Mouse (Mus musculus) midbrain, postnatal 0 days (tissue): ENCODE measurements around the gene Nat8f1. TPM values are rescaled to one million over a fixed set of nuclear protein-coding genes. Genes with fewer than 3 reads are reported as not detected.
A peak's percentile ranks its signal among the peaks of the same experiment; 100 is the strongest.
"Not testable (repeated sequence)": the region's sequence is repeated elsewhere in the genome, so short reads cannot be mapped to it uniquely, and the experiment has no call there.

Source experiments
- ATAC-seq: fragments of 200-750 bp; cut with Nextera tagmentation; 2 replicates; pipeline ENCODE4 v1.8.0; 2017; ENCODE audit warnings: moderate number of reproducible peaks, mild to moderate bottlenecking, moderate TSS enrichment, moderate library complexity; ENCODE audit not compliant: low FRiP score
- DNase-seq: peaks from one replicate; pipeline ENCODE4 v3.0.0-alpha.2; 2015; ENCODE audit warnings: low spot score
- H3K27ac ChIP-seq: fragments of 300-500 bp; sonication (generic); 2 replicates; pipeline ENCODE4 v1.5.1; 2014; ENCODE audit warnings: low read depth, mild to moderate bottlenecking, low read length, mixed read lengths
- H3K27me3 ChIP-seq: fragments of 300-500 bp; sonication (generic); 2 replicates; pipeline ENCODE4 v1.6.1; 2014; ENCODE audit warnings: low read length, control low read depth, mixed read lengths; ENCODE audit not compliant: insufficient read depth
- H3K36me3 ChIP-seq: fragments of 300-500 bp; sonication (generic); 2 replicates; pipeline ENCODE4 v1.6.1; 2014; ENCODE audit warnings: low read length, control low read depth, mixed read lengths; ENCODE audit not compliant: insufficient read depth
- H3K4me1 ChIP-seq: fragments of 300-500 bp; sonication (generic); 2 replicates; pipeline ENCODE4 v1.6.1; 2014; ENCODE audit warnings: mild to moderate bottlenecking, control low read depth, antibody characterized with exemption, low read length, mixed read lengths; ENCODE audit not compliant: insufficient read depth
- H3K4me2 ChIP-seq: fragments of 300-500 bp; sonication (generic); 2 replicates; pipeline ENCODE4 v1.6.1; 2014; ENCODE audit warnings: low read depth, mild to moderate bottlenecking, low read length, mixed read lengths; ENCODE audit not compliant: poor library complexity, severe bottlenecking
- H3K4me3 ChIP-seq: fragments of 300-500 bp; sonication (generic); 2 replicates; pipeline ENCODE4 v1.5.1; 2014; ENCODE audit warnings: low read depth, mild to moderate bottlenecking, low read length, moderate library complexity
- H3K9ac ChIP-seq: fragments of 300-500 bp; sonication (generic); replicated peaks from 2 replicates; pipeline ENCODE4 v1.6.1; 2014; ENCODE audit warnings: mild to moderate bottlenecking, low read length, moderate library complexity, mixed read lengths; ENCODE audit not compliant: poor library complexity, severe bottlenecking
- H3K9me3 ChIP-seq: fragments of 300-500 bp; sonication (generic); 2 replicates; pipeline ENCODE4 v1.6.1; 2016; ENCODE audit warnings: low read length, control low read depth
- CTCF ChIP-seq: IDR thresholded peaks from 2 replicates; pipeline ENCODE4 v1.5.1; 2016; ENCODE audit warnings: antibody characterized with exemption, mild to moderate bottlenecking
- WGBS: fragments of 180-500 bp; shearing (Covaris S2); extraction: QIAGEN DNeasy Blood & Tissue Kit; methylation state at CpG from one replicate; pipeline ENCODE4 v1.1.7; 2014; 5-methylcytosine and 5-hydroxymethylcytosine counted together
- polyA plus RNA-seq: library from polyadenylated mRNA; unstranded; fragments of >200 nt; fragmentation: Nextera tagmentation; extraction: Ambion mirVana; gene quantifications from 2 replicates; pipeline ENCODE4 v1.2.1, GENCODE M21; 2015
- total RNA-seq: library from RNA; depleted of rRNA; stranded (reverse); fragments of >200 nt; gene quantifications from 2 replicates; pipeline ENCODE4 v1.2.3, GENCODE M21; 2014

Gene Nat8f1
- total and polyA plus RNA-seq, 2 experiments from 2014 or later, result 11.2 to 19.9 TPM

- TF ChIP-seq CTCF, result no peak
- H3K9me3 ChIP-seq, result no peaks in the 10 kb centered on the region
- no peak overlapping the region for H3K9ac ChIP-seq
- DNase-seq (no peak), ATAC-seq (no peak)
- no peak overlapping the region for H3K4me3 ChIP-seq
- no peaks in the 10 kb centered on the region for H3K4me1 ChIP-seq
- H3K36me3 ChIP-seq, result no peaks in the 10 kb centered on the region
- 98% methylated on average over 2 of the region's 2 CpGs for WGBS
- no peak overlapping the region for H3K27ac ChIP-seq
- no peak overlapping the region for H3K4me2 ChIP-seq
- H3K27me3 ChIP-seq, result no peaks in the 10 kb centered on the region
Observed at GRCm38 (mm10) chr6:85902303-85902702, 13.2 kb downstream of the Nat8f1 start.

GRCm38 (mm10) chr6:85898596-85899475 lies 16.7 kb downstream of the Nat8f1 start:
- H3K36me3 ChIP-seq, H3K27me3 ChIP-seq, H3K4me1 ChIP-seq, H3K4me2 ChIP-seq, H3K4me3 ChIP-seq, H3K9ac ChIP-seq, H3K27ac ChIP-seq, ATAC-seq, H3K9me3 ChIP-seq: not testable (repeated sequence)
- peak; percentile 1 for DNase-seq
- WGBS, result 80% methylated on average over 6 of the region's 8 CpGs

- not testable (repeated sequence) for H3K4me3 ChIP-seq, H3K4me2 ChIP-seq, H3K36me3 ChIP-seq, H3K9ac ChIP-seq, DNase-seq, ATAC-seq, H3K4me1 ChIP-seq, H3K27me3 ChIP-seq, H3K27ac ChIP-seq, H3K9me3 ChIP-seq
- TF ChIP-seq CTCF, result peak; percentile 55
- WGBS, result 76% methylated on average over 25 of the region's 25 CpGs
Observed at GRCm38 (mm10) chr6:85895061-85895648, 20.3 kb downstream of the Nat8f1 start.

GRCm38 (mm10) chr6:85888961-85889360 lies 26.5 kb downstream of the Nat8f1 start:
- no peaks in the 10 kb centered on the region for H3K27me3 ChIP-seq
- no peaks in the 10 kb centered on the region; the same call in 1 of the 2 replicates for H3K9me3 ChIP-seq
- no peak for ATAC-seq

GRCm38 (mm10) chr6:85884311-85884710 lies 31.2 kb downstream of the Nat8f1 start:
- DNase-seq, result no peak
- ATAC-seq, result no peak
- no peak for TF ChIP-seq CTCF

More at GRCm38 (mm10) chr6:85888961-85889360, 26.5 kb downstream of the Nat8f1 start:
- TF ChIP-seq CTCF, result no peak
- DNase-seq, result no peak
- no peak overlapping the region for H3K9ac ChIP-seq
- H3K4me3 ChIP-seq, result no peak overlapping the region
- no peak overlapping the region for H3K4me2 ChIP-seq
- WGBS, result 86% methylated on average over 2 of the region's 2 CpGs
- H3K36me3 ChIP-seq, result no peaks in the 10 kb centered on the region
- H3K27ac ChIP-seq, result no peak overlapping the region
- H3K4me1 ChIP-seq, result no peaks in the 10 kb centered on the region

GRCm38 (mm10) chr6:85883246-85883645 lies 32.2 kb downstream of the Nat8f1 start:
- not testable (repeated sequence) for ATAC-seq, DNase-seq, H3K27me3 ChIP-seq, H3K4me2 ChIP-seq, H3K36me3 ChIP-seq, H3K27ac ChIP-seq, H3K9ac ChIP-seq, H3K4me1 ChIP-seq, H3K4me3 ChIP-seq, H3K9me3 ChIP-seq
- WGBS, result 93% methylated on average over 9 of the region's 9 CpGs

More at GRCm38 (mm10) chr6:85884311-85884710, 31.2 kb downstream of the Nat8f1 start:
- H3K4me3 ChIP-seq, result no peak overlapping the region
- no peak overlapping the region for H3K9ac ChIP-seq
- H3K4me1 ChIP-seq, result no peaks in the 10 kb centered on the region
- peaks cover 7% of the 10 kb centered on the region; the same call in 1 of the 2 replicates for H3K9me3 ChIP-seq
- no peaks in the 10 kb centered on the region for H3K27me3 ChIP-seq
- 100% methylated on average over 1 of the region's 1 CpGs for WGBS
- H3K36me3 ChIP-seq, result no peaks in the 10 kb centered on the region
- no peak overlapping the region for H3K27ac ChIP-seq
- H3K4me2 ChIP-seq, result no peak overlapping the region

- H3K27me3 ChIP-seq, H3K9me3 ChIP-seq, H3K27ac ChIP-seq, H3K9ac ChIP-seq, DNase-seq, ATAC-seq, H3K4me3 ChIP-seq, H3K4me2 ChIP-seq, H3K36me3 ChIP-seq, H3K4me1 ChIP-seq: not testable (repeated sequence)
- 85% methylated on average over 5 of the region's 5 CpGs for WGBS
Observed at GRCm38 (mm10) chr6:85869006-85869405, 46.5 kb downstream of the Nat8f1 start, which contains the start of gene Nat8f2. Gene Nat8f2, minus strand, starts transcription at chr6:85869158.
